ENCODE assay signal across 22 mouse cellular contexts in the genomic region with DNA sequence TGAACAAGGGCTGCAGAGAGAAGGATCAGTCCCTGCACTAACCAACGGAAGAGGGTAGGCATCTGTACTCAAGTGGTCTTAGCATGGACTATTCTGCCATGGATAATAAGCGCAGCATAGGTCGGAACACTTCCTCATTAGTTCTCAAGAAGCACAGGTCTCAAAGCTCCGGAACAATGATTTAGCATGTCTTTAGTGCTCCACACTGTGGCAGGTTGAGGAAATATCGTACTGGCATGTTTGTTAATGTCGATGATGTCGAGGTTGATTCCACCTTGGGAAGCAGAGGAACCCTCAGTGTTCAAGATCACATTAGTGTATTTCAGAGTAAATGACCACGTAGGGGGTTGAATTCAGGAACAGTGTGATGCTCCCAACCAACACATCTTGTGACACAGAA. TPM values are rescaled to one million over a fixed set of nuclear protein-coding genes. Genes with fewer than 3 reads are reported as not detected.
DNase-seq lines count a peak whose midpoint lies in the region; ATAC-seq and TF ChIP-seq lines count a peak whose summit lies in the region.
"Had no signal": no experiment of that assay in that cellular context is flagged by ENCODE, and none has a peak within 500 bp of the region (broad histone marks: within the 10 kb centered on the region; RNA-seq: fewer than 3 reads in every experiment).

No protein-coding gene starts in this region.

- 0 out of 2 replicates have a peak, but pooled peaks have one; percentile 2 for TF ChIP-seq CTCF in forebrain, postnatal 0 days (IDR thresholded peaks at IDR 0.05; ENCODE audit: low read depth)
- peak; percentile 33; the same call in 1 of the 2 replicates for TF ChIP-seq CTCF in hindbrain, postnatal 0 days (IDR thresholded peaks at IDR 0.05; ENCODE audit: low read depth)
- peak; percentile 15; the same call in 1 of the 2 replicates for TF ChIP-seq CTCF in midbrain, postnatal 0 days (IDR thresholded peaks at IDR 0.05)

- H3K27me3 ChIP-seq in forebrain, postnatal 0 days (ENCODE audit: insufficient read depth, low read length): no peaks in the 10 kb centered on the region
- H3K27me3 ChIP-seq in forebrain, embryonic 10.5 days (ENCODE audit: poor library complexity, severe bottlenecking): no peaks in the 10 kb centered on the region
- no peaks in the 10 kb centered on the region for H3K27me3 ChIP-seq in hindbrain, postnatal 0 days (ENCODE audit: insufficient read depth, low read length)
- no peaks in the 10 kb centered on the region for H3K27me3 ChIP-seq in hindbrain, embryonic 14.5 days (ENCODE audit: control insufficient read depth, insufficient read depth, low read length)
- no peaks in the 10 kb centered on the region for H3K27me3 ChIP-seq in midbrain, postnatal 0 days (ENCODE audit: insufficient read depth, low read length)
- no peaks in the 10 kb centered on the region for H3K27me3 ChIP-seq in midbrain, embryonic 13.5 days
- H3K27me3 ChIP-seq in forebrain, embryonic 14.5 days (replicated peaks; ENCODE audit: control insufficient read depth, insufficient read depth, low read length): no peaks in the 10 kb centered on the region
- H3K27me3 ChIP-seq: forebrain, embryonic 13.5 days; hindbrain, embryonic 13.5 days had no signal

- no peak for DNase-seq in forebrain, postnatal 0 days
- no peak for DNase-seq in forebrain, embryonic 10.5 days (ENCODE audit: extremely low spot score, low spot score)
- DNase-seq in hindbrain, postnatal 0 days (ENCODE audit: low spot score): peak; percentile 8
- DNase-seq in hindbrain, embryonic 14.5 days (ENCODE audit: low spot score): no peak
- no peak for DNase-seq in midbrain, postnatal 0 days (ENCODE audit: low spot score)
- no peak for DNase-seq in forebrain, embryonic 14.5 days (ENCODE audit: low spot score)
- DNase-seq in frontal cortex, postnatal 25 days (ENCODE audit: low spot score in 2 of 2): no peak
- DNase-seq: embryo, embryonic 11 days; kidney, adult 18-20 months; kidney, postnatal 25 days; lung, postnatal 4 days; thymus, postnatal 36 days had no signal

- no peak overlapping the region for H3K27ac ChIP-seq in forebrain, postnatal 0 days (ENCODE audit: low read depth, low read length)
- no peak overlapping the region for H3K27ac ChIP-seq in forebrain, embryonic 10.5 days
- no peak overlapping the region for H3K27ac ChIP-seq in hindbrain, postnatal 0 days
- no peak overlapping the region for H3K27ac ChIP-seq in hindbrain, embryonic 14.5 days
- no peak overlapping the region for H3K27ac ChIP-seq in midbrain, postnatal 0 days (ENCODE audit: low read depth, low read length)
- H3K27ac ChIP-seq in midbrain, embryonic 13.5 days: no peak overlapping the region
- no peak overlapping the region for H3K27ac ChIP-seq in forebrain, embryonic 14.5 days (ENCODE audit: low read depth, low read length)
- H3K27ac ChIP-seq: forebrain, embryonic 13.5 days; hindbrain, embryonic 13.5 days had no signal

- no peak for ATAC-seq in forebrain, postnatal 0 days
- no peak for ATAC-seq in hindbrain, postnatal 0 days
- no peak for ATAC-seq in hindbrain, embryonic 14.5 days (ENCODE audit: low FRiP score)
- ATAC-seq in midbrain, postnatal 0 days (ENCODE audit: low FRiP score): no peak
- ATAC-seq in midbrain, embryonic 13.5 days: no peak
- no peak for ATAC-seq in forebrain, embryonic 14.5 days
- ATAC-seq: forebrain, embryonic 13.5 days had no signal

- no peaks in the 10 kb centered on the region for H3K9me3 ChIP-seq in forebrain, postnatal 0 days (ENCODE audit: low read length)
- no peaks in the 10 kb centered on the region for H3K9me3 ChIP-seq in forebrain, embryonic 10.5 days
- no peaks in the 10 kb centered on the region for H3K9me3 ChIP-seq in hindbrain, postnatal 0 days (ENCODE audit: low read length)
- H3K9me3 ChIP-seq in hindbrain, embryonic 14.5 days (ENCODE audit: control insufficient read depth, low read length): no peaks in the 10 kb centered on the region
- no peaks in the 10 kb centered on the region for H3K9me3 ChIP-seq in midbrain, postnatal 0 days (ENCODE audit: low read length)
- H3K9me3 ChIP-seq in midbrain, embryonic 13.5 days: no peaks in the 10 kb centered on the region
- H3K9me3 ChIP-seq in forebrain, embryonic 14.5 days (replicated peaks; ENCODE audit: control insufficient read depth, low read length): no peaks in the 10 kb centered on the region
- H3K9me3 ChIP-seq: forebrain, embryonic 13.5 days; hindbrain, embryonic 13.5 days had no signal

- 80% methylated on average over 8 of the region's 8 CpGs for WGBS in forebrain, postnatal 0 days
- WGBS in forebrain, embryonic 10.5 days: 86% methylated on average over 8 of the region's 8 CpGs
- WGBS in hindbrain, postnatal 0 days: 79% methylated on average over 8 of the region's 8 CpGs
- 85% methylated on average over 8 of the region's 8 CpGs for WGBS in hindbrain, embryonic 14.5 days
- 82% methylated on average over 8 of the region's 8 CpGs for WGBS in midbrain, postnatal 0 days
- WGBS in midbrain, embryonic 13.5 days: 76% methylated on average over 8 of the region's 8 CpGs
- 80% methylated on average over 8 of the region's 8 CpGs for WGBS in forebrain, embryonic 14.5 days

- H3K9ac ChIP-seq in forebrain, postnatal 0 days: no peak overlapping the region
- H3K9ac ChIP-seq in hindbrain, postnatal 0 days (replicated peaks; ENCODE audit: low read length): no peak overlapping the region
- H3K9ac ChIP-seq in hindbrain, embryonic 14.5 days: no peak overlapping the region
- no peak overlapping the region for H3K9ac ChIP-seq in midbrain, postnatal 0 days (replicated peaks; ENCODE audit: low read length, poor library complexity, severe bottlenecking)
- no peak overlapping the region for H3K9ac ChIP-seq in midbrain, embryonic 13.5 days (replicated peaks)
- H3K9ac ChIP-seq in forebrain, embryonic 14.5 days (ENCODE audit: low read length): no peak overlapping the region
- H3K9ac ChIP-seq: forebrain, embryonic 13.5 days; hindbrain, embryonic 13.5 days had no signal

- no peak overlapping the region for H3K4me3 ChIP-seq in forebrain, postnatal 0 days (ENCODE audit: low read depth, low read length)
- no peak overlapping the region for H3K4me3 ChIP-seq in forebrain, embryonic 10.5 days
- no peak overlapping the region for H3K4me3 ChIP-seq in hindbrain, postnatal 0 days (ENCODE audit: low read length)
- no peak overlapping the region for H3K4me3 ChIP-seq in hindbrain, embryonic 14.5 days (replicated peaks; ENCODE audit: low read length)
- no peak overlapping the region for H3K4me3 ChIP-seq in midbrain, postnatal 0 days (ENCODE audit: low read depth, low read length)
- no peak overlapping the region for H3K4me3 ChIP-seq in midbrain, embryonic 13.5 days (replicated peaks)
- H3K4me3 ChIP-seq in forebrain, embryonic 14.5 days (ENCODE audit: low read depth, low read length): no peak overlapping the region
- H3K4me3 ChIP-seq: forebrain, embryonic 13.5 days; hindbrain, embryonic 13.5 days had no signal

- no peaks in the 10 kb centered on the region for H3K36me3 ChIP-seq in forebrain, postnatal 0 days (ENCODE audit: insufficient read depth)
- H3K36me3 ChIP-seq in forebrain, embryonic 10.5 days (replicated peaks): no peaks in the 10 kb centered on the region
- no peaks in the 10 kb centered on the region for H3K36me3 ChIP-seq in hindbrain, postnatal 0 days (ENCODE audit: insufficient read depth, low read length)
- no peaks in the 10 kb centered on the region for H3K36me3 ChIP-seq in hindbrain, embryonic 14.5 days (replicated peaks; ENCODE audit: control insufficient read depth, insufficient read depth)
- no peaks in the 10 kb centered on the region for H3K36me3 ChIP-seq in midbrain, postnatal 0 days (ENCODE audit: insufficient read depth, low read length)
- H3K36me3 ChIP-seq in midbrain, embryonic 13.5 days: no peaks in the 10 kb centered on the region
- H3K36me3 ChIP-seq in forebrain, embryonic 14.5 days (ENCODE audit: control insufficient read depth, insufficient read depth, low read length): no peaks in the 10 kb centered on the region
- H3K36me3 ChIP-seq: hindbrain, embryonic 13.5 days had no signal

- H3K4me1 ChIP-seq in forebrain, postnatal 0 days (ENCODE audit: insufficient read depth): no peaks in the 10 kb centered on the region
- H3K4me1 ChIP-seq in forebrain, embryonic 10.5 days: no peaks in the 10 kb centered on the region
- no peaks in the 10 kb centered on the region for H3K4me1 ChIP-seq in hindbrain, postnatal 0 days (ENCODE audit: insufficient read depth, low read length)
- no peaks in the 10 kb centered on the region for H3K4me1 ChIP-seq in hindbrain, embryonic 14.5 days (replicated peaks; ENCODE audit: control insufficient read depth, insufficient read depth, low read length)
- H3K4me1 ChIP-seq in midbrain, postnatal 0 days (ENCODE audit: insufficient read depth, low read length): no peaks in the 10 kb centered on the region
- no peaks in the 10 kb centered on the region for H3K4me1 ChIP-seq in midbrain, embryonic 13.5 days (replicated peaks)
- no peaks in the 10 kb centered on the region for H3K4me1 ChIP-seq in forebrain, embryonic 14.5 days (ENCODE audit: control insufficient read depth, insufficient read depth, low read length)
- H3K4me1 ChIP-seq: forebrain, embryonic 13.5 days; hindbrain, embryonic 13.5 days had no signal

- H3K4me2 ChIP-seq in forebrain, postnatal 0 days (ENCODE audit: low read depth): no peak overlapping the region
- no peak overlapping the region for H3K4me2 ChIP-seq in hindbrain, postnatal 0 days (ENCODE audit: low read depth, low read length)
- H3K4me2 ChIP-seq in hindbrain, embryonic 14.5 days (replicated peaks): no peak overlapping the region
- no peak overlapping the region for H3K4me2 ChIP-seq in midbrain, postnatal 0 days (ENCODE audit: low read depth, low read length, poor library complexity, severe bottlenecking)
- H3K4me2 ChIP-seq in midbrain, embryonic 13.5 days (replicated peaks): no peak overlapping the region
- no peak overlapping the region for H3K4me2 ChIP-seq in forebrain, embryonic 14.5 days (ENCODE audit: low read length)
- H3K4me2 ChIP-seq: forebrain, embryonic 13.5 days; hindbrain, embryonic 13.5 days; midbrain, embryonic 11.5 days had no signal

RNA-seq across cellular contexts. Expression of gene Vgll1, which starts 30.2 kb away (rescaled TPM):
- not detected in 2 replicates for total RNA-seq in forebrain, postnatal 0 days (2014; rRNA removed)
- polyA plus RNA-seq in forebrain, postnatal 0 days (2015; fragmentation: Nextera tagmentation; extraction: Ambion mirVana): not detected in 2 replicates
- 0.06 and 0.09 TPM in 2 replicates for polyA plus RNA-seq in forebrain, embryonic 10.5 days (2016; fragmentation: Nextera tagmentation; extraction: Ambion mirVana)
- total RNA-seq in hindbrain, postnatal 0 days (2014; rRNA removed): not detected in 2 replicates
- not detected in 2 replicates for polyA plus RNA-seq in hindbrain, postnatal 0 days (2015; fragmentation: Nextera tagmentation; extraction: Ambion mirVana)
- not detected in 2 replicates for polyA plus RNA-seq in hindbrain, embryonic 14.5 days (2014; fragmentation: Nextera tagmentation; extraction: Ambion mirVana)
- total RNA-seq in midbrain, postnatal 0 days (2014; rRNA removed): not detected in 2 replicates
- polyA plus RNA-seq in midbrain, postnatal 0 days (2015; fragmentation: Nextera tagmentation; extraction: Ambion mirVana): not detected in 2 replicates
- polyA plus RNA-seq in midbrain, embryonic 13.5 days (2015; fragmentation: Nextera tagmentation; extraction: Ambion mirVana): not detected in 2 replicates
- not detected in 2 replicates for polyA plus RNA-seq in forebrain, embryonic 14.5 days (2014; fragmentation: Nextera tagmentation; extraction: Ambion mirVana)
- total RNA-seq: gastrocnemius, adult 18-20 months; heart, adult 18-20 months; layer of hippocampus, postnatal 10 days; left cerebral cortex, postnatal 10 days; neutrophil, adult 5-6 weeks had no signal
- polyA plus RNA-seq: forebrain, embryonic 13.5 days; hindbrain, embryonic 13.5 days; liver, embryonic 16.5 days had no signal
